Mouse (Mus musculus) liver, postnatal 0 days (tissue): ENCODE measurements at regions not wholly inside any gene's neighbourhood (a gene's known extent, or its start where the extent isn't known, plus 50 kb on each side); places are given as distances from the start of the nearest gene placed in this dataset.

ENCODE experiments used
- ATAC-seq: fragments of 200-750 bp; cut with Nextera tagmentation; 2 replicates; pipeline ENCODE4 v1.8.0; 2017; ENCODE audit warnings: mild to moderate bottlenecking, moderate library complexity
- DNase-seq: peaks from one replicate; pipeline ENCODE4 v3.0.0-alpha.2; 2016
- H3K27ac ChIP-seq: fragments of 300-500 bp; sonication (generic); 2 replicates; pipeline ENCODE4 v1.5.1; 2014; ENCODE audit warnings: antibody characterized with exemption, moderate library complexity, mild to moderate bottlenecking, low read depth
- H3K27me3 ChIP-seq: fragments of 300-500 bp; sonication (generic); 2 replicates; pipeline ENCODE4 v1.6.1; 2014; ENCODE audit warnings: low read length, control low read depth, mixed read lengths; ENCODE audit not compliant: insufficient read depth
- H3K36me3 ChIP-seq: fragments of 300-500 bp; sonication (generic); replicated peaks from 2 replicates; pipeline ENCODE4 v1.6.1; 2014; ENCODE audit warnings: mild to moderate bottlenecking, control low read depth, low read length, moderate library complexity, mixed read lengths; ENCODE audit not compliant: insufficient read depth
- H3K4me1 ChIP-seq: fragments of 300-500 bp; sonication (generic); 2 replicates; pipeline ENCODE4 v1.6.1; 2014; ENCODE audit warnings: antibody characterized with exemption, mild to moderate bottlenecking, control low read depth; ENCODE audit not compliant: insufficient read depth
- H3K4me2 ChIP-seq: fragments of 300-500 bp; sonication (generic); 2 replicates; pipeline ENCODE4 v1.6.1; 2014; ENCODE audit warnings: low read depth, mild to moderate bottlenecking, low read length, moderate library complexity, mixed read lengths
- H3K4me3 ChIP-seq: fragments of 300-500 bp; sonication (generic); 2 replicates; pipeline ENCODE4 v1.5.1; 2014; ENCODE audit warnings: low read depth, low read length
- H3K9ac ChIP-seq: fragments of 300-500 bp; sonication (generic); replicated peaks from 2 replicates; pipeline ENCODE4 v1.6.1; 2014; ENCODE audit warnings: mild to moderate bottlenecking, moderate library complexity
- H3K9me3 ChIP-seq: fragments of 300-500 bp; sonication (generic); 2 replicates; pipeline ENCODE4 v1.6.1; 2016; ENCODE audit warnings: mild to moderate bottlenecking, control low read depth, low read length, mixed read lengths
- CTCF ChIP-seq: sonication (generic); IDR thresholded peaks from 2 replicates; pipeline ENCODE4 v1.5.1; 2016; ENCODE audit warnings: antibody characterized with exemption, low read depth
- EP300 ChIP-seq: IDR thresholded peaks from 2 replicates; pipeline ENCODE4 v1.6.1; 2016; ENCODE audit warnings: antibody characterized with exemption, low read depth, mild to moderate bottlenecking
- WGBS: fragments of 180-500 bp; shearing (Covaris S2); extraction: QIAGEN DNeasy Blood & Tissue Kit; methylation state at CpG from one replicate; pipeline ENCODE4 v1.1.7; 2014; ENCODE audit not compliant: insufficient replicate concordance; 5-methylcytosine and 5-hydroxymethylcytosine counted together

DNA sequence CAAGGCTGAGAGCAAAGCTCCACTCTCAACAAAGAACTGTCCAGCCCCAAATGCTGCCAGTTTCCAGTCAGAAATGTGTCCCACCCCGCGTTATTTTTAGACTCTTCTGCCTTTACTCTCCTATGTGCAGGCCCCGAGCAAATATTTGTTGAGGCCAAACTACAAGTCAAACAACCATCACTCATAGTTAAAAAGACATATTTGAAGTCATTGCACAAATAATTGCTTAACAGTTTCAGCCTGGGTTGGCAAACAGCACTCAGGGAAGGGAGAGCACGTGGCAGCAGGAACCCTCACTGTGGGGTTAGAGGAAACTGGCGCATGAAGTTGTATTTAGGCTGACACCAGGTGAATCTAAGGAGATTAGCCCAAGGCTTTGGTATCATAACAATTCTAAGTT, 94.8 kb upstream of the Xylt1 start:
- TF ChIP-seq EP300 (no peak), CTCF (no peak)
- H3K9ac ChIP-seq: no peak overlapping the region
- DNase-seq (no peak), ATAC-seq (peak; percentile 74)
- H3K4me1 ChIP-seq: no peaks in the 10 kb centered on the region
- no peak overlapping the region for H3K4me3 ChIP-seq
- H3K4me2 ChIP-seq: no peak overlapping the region
- H3K9me3 ChIP-seq: peaks cover 4% of the 10 kb centered on the region; the same call in 1 of the 2 replicates
- no peaks in the 10 kb centered on the region for H3K36me3 ChIP-seq
- 56% methylated on average over 5 of the region's 5 CpGs for WGBS
- no peak overlapping the region for H3K27ac ChIP-seq
- H3K27me3 ChIP-seq: peaks cover 37% of the 10 kb centered on the region

DNA sequence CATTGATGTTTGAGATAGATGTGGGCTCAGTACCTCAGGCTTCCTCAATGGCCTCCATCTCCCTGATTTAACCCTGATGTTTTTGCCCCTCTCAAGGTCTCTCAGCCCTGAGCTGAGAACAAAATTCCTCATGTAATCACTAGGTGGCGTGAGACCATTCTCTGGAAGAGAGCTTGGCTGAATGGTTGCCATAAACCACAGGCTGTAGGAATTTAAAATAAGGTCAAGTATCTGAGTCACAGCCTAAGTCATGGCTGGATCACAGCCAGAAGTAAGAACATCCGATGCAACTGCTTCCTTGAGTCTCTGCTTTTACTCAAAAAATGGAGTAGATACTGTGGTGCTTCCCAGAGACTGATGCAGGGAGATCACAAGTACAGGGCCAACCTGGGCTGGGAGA, 77.1 kb upstream of the Xylt1 start:
- no peaks in the 10 kb centered on the region for H3K9me3 ChIP-seq
- H3K4me2 ChIP-seq: no peak overlapping the region
- WGBS: 40% methylated on average over 2 of the region's 2 CpGs
- no peak for ATAC-seq
- DNase-seq: no peak
- 0 out of 2 replicates have a peak, but pooled peaks cover 2% of the 10 kb centered on the region for H3K27me3 ChIP-seq
- H3K4me1 ChIP-seq: no peaks in the 10 kb centered on the region
- TF ChIP-seq CTCF (peak; percentile 45), EP300 (no peak)
- no peaks in the 10 kb centered on the region for H3K36me3 ChIP-seq
- H3K4me3 ChIP-seq: no peak overlapping the region
- no peak overlapping the region for H3K27ac ChIP-seq
- no peak overlapping the region for H3K9ac ChIP-seq

DNA sequence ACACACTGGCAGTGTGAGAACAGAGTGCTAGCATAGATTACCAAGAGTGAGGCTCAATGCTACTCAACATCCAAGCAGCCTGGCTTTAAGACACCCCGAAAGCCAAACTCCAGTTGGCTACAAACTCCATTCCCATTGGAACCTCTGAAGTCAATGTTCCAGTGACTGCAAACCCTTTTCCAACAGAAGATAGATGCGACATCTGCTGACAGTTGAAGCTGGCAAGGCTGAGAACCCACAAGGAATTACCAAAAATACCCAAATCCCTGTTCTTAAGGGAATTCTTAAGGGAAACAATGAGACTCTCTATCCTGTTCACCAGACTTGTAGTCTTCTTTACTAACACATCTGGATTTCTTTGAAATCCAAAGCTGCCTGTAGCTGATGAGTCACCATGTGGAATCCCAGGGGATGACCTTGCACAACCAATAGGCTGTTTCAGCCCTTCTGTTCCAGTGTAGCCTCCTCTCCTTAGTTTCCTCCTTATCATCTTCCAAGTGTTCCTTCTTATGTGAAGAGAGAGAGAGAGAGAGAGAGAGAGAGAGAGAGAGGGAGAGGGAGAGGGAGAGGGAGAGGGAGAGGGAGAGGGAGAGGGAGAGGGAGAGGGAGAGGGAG, 70.1 kb upstream of the Xylt1 start:
- Histone ChIP-seq H3K4me3 (no peak overlapping the region), H3K27me3 (no peaks in the 10 kb centered on the region), H3K9ac (no peak overlapping the region), H3K27ac (no peak overlapping the region), H3K36me3 (no peaks in the 10 kb centered on the region), H3K4me2 (no peak overlapping the region), H3K4me1 (no peaks in the 10 kb centered on the region), H3K9me3 (no peaks in the 10 kb centered on the region)
- 76% methylated on average over 2 of the region's 2 CpGs for WGBS
- TF ChIP-seq EP300: no peak
- TF ChIP-seq CTCF: no peak
- ATAC-seq (no peak), DNase-seq (no peak)

DNA sequence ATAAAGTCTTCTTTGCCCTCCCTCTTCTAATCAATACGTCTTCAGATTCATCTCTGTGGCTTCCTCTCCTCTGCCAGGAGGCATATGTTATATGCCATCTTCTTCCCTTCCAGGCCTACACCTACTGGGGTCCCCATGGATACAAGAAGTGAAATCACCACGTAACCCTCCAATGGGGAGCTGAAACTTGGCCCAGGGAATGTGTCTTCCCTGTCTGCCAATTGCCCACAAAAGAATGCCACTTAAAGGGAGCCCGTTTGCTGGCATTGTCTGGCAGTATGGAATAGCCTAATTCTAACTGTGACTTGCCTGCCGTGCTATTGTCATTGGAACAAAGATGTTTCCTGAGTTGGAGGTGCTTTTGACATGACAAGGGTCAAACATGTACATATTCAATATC, 69.5 kb upstream of the Xylt1 start:
- no peak overlapping the region for H3K4me3 ChIP-seq
- H3K36me3 ChIP-seq: no peaks in the 10 kb centered on the region
- H3K9ac ChIP-seq: no peak overlapping the region
- H3K4me1 ChIP-seq: no peaks in the 10 kb centered on the region
- H3K9me3 ChIP-seq: no peaks in the 10 kb centered on the region
- H3K27me3 ChIP-seq: no peaks in the 10 kb centered on the region
- no peak overlapping the region for H3K27ac ChIP-seq
- H3K4me2 ChIP-seq: no peak overlapping the region
- DNase-seq: no peak
- no peak for ATAC-seq
- TF ChIP-seq EP300 (no peak), CTCF (no peak)
- 57% methylated on average over 4 of the region's 4 CpGs for WGBS

DNA sequence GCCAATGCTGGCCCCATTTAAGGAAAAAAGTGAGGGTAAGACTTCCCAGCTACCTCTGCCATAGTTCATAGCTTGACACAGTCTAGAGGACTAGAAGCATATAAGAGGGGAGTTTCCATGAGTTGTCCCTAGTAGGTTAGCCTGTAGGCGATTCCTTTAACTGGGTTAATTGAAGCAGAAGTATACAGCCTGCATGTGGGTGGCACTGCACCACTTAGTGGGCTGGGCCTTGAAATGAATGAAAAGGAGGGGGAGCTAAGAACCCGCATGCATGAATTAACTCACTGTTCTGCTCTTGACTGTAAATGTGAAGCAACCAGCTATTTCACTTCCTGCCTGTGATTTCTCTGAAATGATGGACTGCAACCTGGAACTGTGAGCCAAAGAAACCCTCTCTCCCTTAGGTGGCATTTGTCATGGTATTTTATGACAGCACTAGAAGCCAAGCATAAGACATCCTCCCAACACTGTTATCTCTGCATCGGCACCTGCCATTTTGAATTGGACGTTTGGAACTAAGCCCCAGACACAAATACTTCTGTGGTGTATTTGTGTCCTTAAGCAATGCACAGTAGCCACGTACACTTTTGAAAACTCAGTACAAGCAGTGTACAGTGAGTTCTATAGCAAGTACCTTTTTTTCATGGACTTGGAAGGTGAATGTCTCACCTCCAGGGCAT, 64.5 kb upstream of the Xylt1 start:
- ATAC-seq (no peak), DNase-seq (no peak)
- no peak overlapping the region for H3K9ac ChIP-seq
- no peak overlapping the region for H3K27ac ChIP-seq
- no peak for TF ChIP-seq CTCF
- TF ChIP-seq EP300: no peak
- H3K36me3 ChIP-seq: no peaks in the 10 kb centered on the region
- 68% methylated on average over 5 of the region's 5 CpGs for WGBS
- no peak overlapping the region for H3K4me2 ChIP-seq
- no peaks in the 10 kb centered on the region for H3K4me1 ChIP-seq
- H3K9me3 ChIP-seq: no peaks in the 10 kb centered on the region
- no peaks in the 10 kb centered on the region for H3K27me3 ChIP-seq
- no peak overlapping the region for H3K4me3 ChIP-seq

DNA sequence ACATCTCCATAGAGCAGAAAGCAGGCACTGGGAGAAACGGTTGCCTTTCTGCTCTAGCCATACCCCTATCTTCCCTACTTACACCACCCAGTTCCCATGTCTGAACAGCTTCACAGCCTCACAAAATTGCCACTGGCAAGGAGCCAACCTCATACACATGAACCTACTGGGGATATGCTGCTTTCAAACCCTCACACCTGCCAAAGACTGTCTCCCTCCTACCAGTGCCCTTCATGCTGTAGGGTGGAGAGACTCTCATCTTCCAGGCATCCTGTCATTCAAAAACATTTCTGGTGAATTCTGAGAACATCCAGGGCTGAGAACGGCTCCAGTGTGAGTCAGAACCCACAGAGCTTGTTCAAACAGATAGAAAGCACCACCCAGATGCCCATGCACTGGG, 63.4 kb upstream of the Xylt1 start:
- Histone ChIP-seq H3K9me3 (no peaks in the 10 kb centered on the region), H3K4me2 (no peak overlapping the region), H3K27ac (no peak overlapping the region), H3K9ac (no peak overlapping the region), H3K4me3 (no peak overlapping the region), H3K27me3 (no peaks in the 10 kb centered on the region), H3K36me3 (no peaks in the 10 kb centered on the region), H3K4me1 (no peaks in the 10 kb centered on the region)
- WGBS: 60% methylated on average over 2 of the region's 2 CpGs
- DNase-seq (no peak), ATAC-seq (no peak)
- TF ChIP-seq EP300: no peak
- no peak for TF ChIP-seq CTCF
